Mouse (Mus musculus): Measurements from ENCODE around the gene Abhd4. TPM values are rescaled to one million over a fixed set of nuclear protein-coding genes. Genes with fewer than 3 reads are reported as not detected.

The Abhd4 gene
- polyA plus RNA-seq, 1 experiment from 2014 or later, result 52.2 TPM

DNA sequence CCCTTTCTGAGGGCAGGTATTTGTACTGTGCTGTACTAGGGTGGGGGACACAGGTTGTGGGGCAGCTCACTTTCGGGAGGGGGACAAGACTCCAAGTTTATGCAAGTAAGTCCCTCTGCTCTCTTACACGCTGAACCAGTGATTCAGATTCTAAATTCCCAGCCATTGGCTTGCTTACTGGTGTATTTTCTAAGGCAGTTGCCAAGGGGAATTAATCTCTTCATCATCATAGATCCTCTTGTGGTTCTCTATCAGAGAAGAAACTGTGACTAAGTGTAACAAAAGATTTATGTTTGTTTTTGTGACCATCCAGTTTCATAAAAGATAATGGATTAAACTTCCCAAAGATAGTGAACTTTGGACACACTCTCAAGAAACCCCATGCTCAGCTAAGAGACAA lies 40.3 kb upstream of the Abhd4 start:
- Histone ChIP-seq H3K9ac (no peak overlapping the region), H3K4me3 (no peak overlapping the region), H3K9me3 (no peaks in the 10 kb centered on the region), H3K4me1 (peaks cover 11% of the 10 kb centered on the region; the same call in 1 of the 2 replicates), H3K27ac (no peak overlapping the region), H3K36me3 (no peaks in the 10 kb centered on the region), H3K4me2 (no peak overlapping the region), H3K27me3 (no peaks in the 10 kb centered on the region)
- ATAC-seq (ENCODE audit: borderline replicate concordance, extremely low read depth, low FRiP score, low TSS enrichment), result no peak
- 74% methylated on average over 2 of the region's 2 CpGs for WGBS

DNA sequence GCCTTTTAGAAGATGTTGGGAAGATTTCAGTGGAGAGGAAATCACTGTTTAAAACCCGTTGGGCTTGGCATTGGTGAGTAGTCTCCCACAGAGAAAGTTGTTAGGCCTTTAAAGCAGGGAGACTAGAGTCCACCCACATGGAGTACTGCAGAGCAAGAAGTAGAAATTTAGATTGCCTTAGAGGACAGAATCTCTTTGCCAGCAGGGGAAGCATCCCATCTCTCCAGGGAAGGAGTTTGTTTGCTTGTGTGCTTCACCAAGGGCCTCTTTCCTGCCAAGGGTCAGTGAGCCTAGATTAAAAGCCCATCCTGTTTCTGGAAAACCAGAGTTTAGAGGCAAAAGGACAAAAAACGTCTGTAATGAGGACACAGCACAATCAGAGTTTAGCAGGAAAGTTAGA lies 39.5 kb upstream of the Abhd4 start:
- no peak overlapping the region for H3K4me3 ChIP-seq
- no peak for ATAC-seq (ENCODE audit: borderline replicate concordance, extremely low read depth, low FRiP score, low TSS enrichment)
- H3K27me3 ChIP-seq, result no peaks in the 10 kb centered on the region
- H3K36me3 ChIP-seq, result no peaks in the 10 kb centered on the region
- 17% methylated on average over 2 of the region's 2 CpGs for WGBS
- H3K9ac ChIP-seq, result no peak overlapping the region
- no peaks in the 10 kb centered on the region for H3K9me3 ChIP-seq
- H3K27ac ChIP-seq, result peak overlapping the region; percentile 36
- H3K4me1 ChIP-seq, result peaks cover 11% of the 10 kb centered on the region; the same call in 1 of the 2 replicates
- H3K4me2 ChIP-seq, result no peak overlapping the region

DNA sequence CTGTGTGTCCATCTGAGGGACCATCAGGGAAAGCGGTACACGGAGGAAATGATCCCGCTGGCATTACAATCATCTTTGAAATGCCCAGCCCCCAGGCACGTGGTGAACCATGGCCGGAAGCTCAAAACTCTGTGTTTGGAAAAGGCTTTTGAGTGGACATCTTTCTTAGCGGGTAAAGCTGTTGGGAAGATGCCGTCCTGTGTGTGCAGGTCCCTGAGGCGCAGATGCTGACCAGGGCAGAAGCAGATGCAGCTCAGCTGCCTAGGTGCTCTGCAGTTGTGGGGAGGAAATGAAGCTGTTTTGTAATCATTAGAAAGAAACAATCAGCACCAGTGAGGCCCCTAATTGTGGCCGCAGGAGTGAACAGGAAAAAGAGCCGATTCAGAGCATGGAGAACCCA lies 39.1 kb upstream of the Abhd4 start:
- Histone ChIP-seq H3K27ac (peak overlapping the region; percentile 36), H3K27me3 (no peaks in the 10 kb centered on the region), H3K9ac (no peak overlapping the region), H3K9me3 (no peaks in the 10 kb centered on the region), H3K4me1 (peaks cover 11% of the 10 kb centered on the region; the same call in 1 of the 2 replicates), H3K4me2 (no peak overlapping the region), H3K36me3 (no peaks in the 10 kb centered on the region), H3K4me3 (no peak overlapping the region)
- 50% methylated on average over 10 of the region's 10 CpGs for whole genome bisulfite sequencing
- ATAC-seq (ENCODE audit: borderline replicate concordance, extremely low read depth, low FRiP score, low TSS enrichment), result no peak

DNA sequence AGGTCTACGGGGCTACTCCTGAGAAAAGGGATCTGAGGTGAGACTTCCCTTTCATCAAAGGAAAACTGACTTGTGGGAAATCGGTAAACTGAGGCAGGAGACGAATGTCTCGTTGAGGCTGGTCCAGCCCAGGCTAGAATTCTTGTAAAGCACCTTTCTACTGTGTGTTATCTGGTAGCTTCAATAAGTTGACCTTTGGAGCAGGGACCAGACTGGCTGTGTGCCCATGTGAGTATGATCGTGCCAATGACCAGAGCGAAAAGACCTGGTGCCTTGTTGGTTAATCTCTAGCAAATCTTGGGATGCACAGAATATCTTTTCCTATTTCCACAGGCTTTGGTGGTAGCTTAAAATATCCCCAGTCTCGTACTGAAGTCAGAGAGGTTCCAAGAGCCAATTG lies 37.9 kb upstream of the Abhd4 start:
- no peaks in the 10 kb centered on the region for H3K36me3 ChIP-seq
- no peak for ATAC-seq (ENCODE audit: borderline replicate concordance, extremely low read depth, low FRiP score, low TSS enrichment)
- no peak overlapping the region for H3K4me2 ChIP-seq
- 80% methylated on average over 7 of the region's 7 CpGs for WGBS
- H3K9me3 ChIP-seq, result no peaks in the 10 kb centered on the region
- no peak overlapping the region for H3K27ac ChIP-seq
- H3K27me3 ChIP-seq, result no peaks in the 10 kb centered on the region
- no peak overlapping the region for H3K4me3 ChIP-seq
- no peak overlapping the region for H3K9ac ChIP-seq
- H3K4me1 ChIP-seq, result peaks cover 11% of the 10 kb centered on the region; the same call in 1 of the 2 replicates

DNA sequence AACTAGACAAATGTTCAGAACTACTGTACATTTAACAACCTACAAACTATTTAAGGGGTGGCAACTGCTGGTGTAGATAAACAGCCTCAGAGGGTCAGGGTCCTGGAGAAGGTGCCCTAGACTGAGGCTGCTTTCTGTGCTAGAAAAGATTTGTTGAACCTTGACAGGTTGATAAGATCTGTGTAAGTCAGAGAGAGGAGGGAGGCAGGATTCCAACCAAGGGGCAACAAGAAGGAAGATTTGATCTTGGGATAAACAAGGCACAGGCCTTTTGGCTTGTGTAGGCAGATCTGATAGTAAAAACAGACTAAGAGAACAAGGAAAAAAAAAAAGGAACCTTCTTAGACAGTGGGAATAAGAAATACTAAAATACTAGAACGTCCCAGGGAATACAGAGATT lies 35.8 kb upstream of the Abhd4 start:
- H3K36me3 ChIP-seq, result no peaks in the 10 kb centered on the region
- WGBS, result 48% methylated on average over 1 of the region's 1 CpGs
- no peak for ATAC-seq (ENCODE audit: borderline replicate concordance, extremely low read depth, low FRiP score, low TSS enrichment)
- no peak overlapping the region for H3K4me2 ChIP-seq
- H3K4me3 ChIP-seq, result no peak overlapping the region
- peaks cover 11% of the 10 kb centered on the region; the same call in 1 of the 2 replicates for H3K4me1 ChIP-seq
- H3K27ac ChIP-seq, result no peak overlapping the region
- no peak overlapping the region for H3K9ac ChIP-seq
- H3K9me3 ChIP-seq, result no peaks in the 10 kb centered on the region
- H3K27me3 ChIP-seq, result no peaks in the 10 kb centered on the region

DNA sequence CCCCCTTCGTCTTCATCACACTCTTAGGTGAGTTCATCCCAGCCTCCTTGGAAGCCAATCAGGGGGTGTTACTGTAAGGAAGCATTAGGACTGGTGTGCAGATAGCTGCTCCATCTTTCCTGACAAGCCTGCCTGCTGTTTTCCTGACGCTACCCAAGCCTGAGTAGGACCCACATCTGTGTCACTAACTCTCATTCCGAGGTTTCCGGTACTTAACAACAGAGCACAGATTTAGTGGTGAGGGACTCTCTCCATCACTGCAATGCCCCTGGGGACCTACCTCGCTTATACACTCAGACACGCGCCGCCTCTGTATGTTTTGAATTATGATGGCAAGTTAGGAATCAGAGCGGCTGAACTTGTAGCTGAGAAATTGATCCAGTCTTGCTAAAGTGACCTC lies 35.3 kb upstream of the Abhd4 start:
- no peaks in the 10 kb centered on the region for H3K9me3 ChIP-seq
- no peak overlapping the region for H3K4me2 ChIP-seq
- H3K4me3 ChIP-seq, result no peak overlapping the region
- peaks cover 11% of the 10 kb centered on the region; the same call in 1 of the 2 replicates for H3K4me1 ChIP-seq
- no peak overlapping the region for H3K9ac ChIP-seq
- H3K36me3 ChIP-seq, result no peaks in the 10 kb centered on the region
- H3K27me3 ChIP-seq, result no peaks in the 10 kb centered on the region
- no peak for ATAC-seq (ENCODE audit: borderline replicate concordance, extremely low read depth, low FRiP score, low TSS enrichment)
- H3K27ac ChIP-seq, result no peak overlapping the region
- WGBS, result 54% methylated on average over 9 of the region's 9 CpGs

DNA sequence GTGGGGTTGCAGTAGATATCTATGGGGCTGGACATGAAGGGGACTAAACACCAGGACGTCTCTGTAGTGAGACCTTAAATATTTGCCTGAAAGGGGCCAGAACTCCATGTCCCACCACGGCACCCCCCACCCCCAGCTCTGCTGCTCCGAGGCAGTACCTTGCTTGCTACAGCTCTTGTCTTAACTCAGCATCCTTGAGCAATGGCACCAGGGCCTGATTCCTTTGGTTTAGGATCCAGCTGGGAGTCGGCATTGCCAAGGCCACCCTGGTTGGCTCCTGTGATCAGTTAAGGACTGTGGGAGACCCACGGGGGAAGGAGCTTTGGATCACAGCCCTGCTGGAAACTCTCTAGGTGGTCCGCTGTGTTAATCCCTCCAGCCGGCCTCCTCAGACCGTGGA lies 34.7 kb upstream of the Abhd4 start:
- WGBS, result 45% methylated on average over 8 of the region's 8 CpGs
- Histone ChIP-seq H3K4me2 (no peak overlapping the region), H3K27ac (no peak overlapping the region), H3K4me1 (peaks cover 11% of the 10 kb centered on the region; the same call in 1 of the 2 replicates), H3K9ac (no peak overlapping the region), H3K36me3 (no peaks in the 10 kb centered on the region), H3K4me3 (no peak overlapping the region), H3K27me3 (no peaks in the 10 kb centered on the region), H3K9me3 (no peaks in the 10 kb centered on the region)
- ATAC-seq (ENCODE audit: borderline replicate concordance, extremely low read depth, low FRiP score, low TSS enrichment), result no peak

DNA sequence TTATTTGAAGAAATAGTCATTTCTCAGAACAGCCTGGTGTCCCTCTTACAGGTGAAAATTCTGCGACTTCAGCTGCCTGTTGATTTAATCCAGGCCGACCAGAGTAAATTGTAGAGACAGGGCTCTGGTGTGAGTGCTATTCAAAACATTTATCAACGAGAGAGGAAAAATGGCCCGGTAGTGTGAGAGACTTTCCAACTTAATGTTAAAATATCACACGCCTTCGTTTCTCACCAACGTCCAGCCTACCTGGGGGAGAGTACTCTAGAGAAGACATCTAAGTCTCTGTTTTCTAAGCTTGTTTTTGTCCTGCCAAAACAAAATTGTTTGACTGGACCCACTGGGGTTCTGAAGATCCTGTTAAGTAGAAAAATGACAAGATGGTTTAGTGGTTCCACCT lies 34.1 kb upstream of the Abhd4 start:
- 52% methylated on average over 7 of the region's 7 CpGs for WGBS
- Histone ChIP-seq H3K4me1 (peaks cover 11% of the 10 kb centered on the region; the same call in 1 of the 2 replicates), H3K4me2 (no peak overlapping the region), H3K4me3 (no peak overlapping the region), H3K36me3 (no peaks in the 10 kb centered on the region), H3K27me3 (no peaks in the 10 kb centered on the region), H3K9ac (no peak overlapping the region), H3K9me3 (no peaks in the 10 kb centered on the region), H3K27ac (no peak overlapping the region)
- ATAC-seq (ENCODE audit: borderline replicate concordance, extremely low read depth, low FRiP score, low TSS enrichment), result no peak

DNA sequence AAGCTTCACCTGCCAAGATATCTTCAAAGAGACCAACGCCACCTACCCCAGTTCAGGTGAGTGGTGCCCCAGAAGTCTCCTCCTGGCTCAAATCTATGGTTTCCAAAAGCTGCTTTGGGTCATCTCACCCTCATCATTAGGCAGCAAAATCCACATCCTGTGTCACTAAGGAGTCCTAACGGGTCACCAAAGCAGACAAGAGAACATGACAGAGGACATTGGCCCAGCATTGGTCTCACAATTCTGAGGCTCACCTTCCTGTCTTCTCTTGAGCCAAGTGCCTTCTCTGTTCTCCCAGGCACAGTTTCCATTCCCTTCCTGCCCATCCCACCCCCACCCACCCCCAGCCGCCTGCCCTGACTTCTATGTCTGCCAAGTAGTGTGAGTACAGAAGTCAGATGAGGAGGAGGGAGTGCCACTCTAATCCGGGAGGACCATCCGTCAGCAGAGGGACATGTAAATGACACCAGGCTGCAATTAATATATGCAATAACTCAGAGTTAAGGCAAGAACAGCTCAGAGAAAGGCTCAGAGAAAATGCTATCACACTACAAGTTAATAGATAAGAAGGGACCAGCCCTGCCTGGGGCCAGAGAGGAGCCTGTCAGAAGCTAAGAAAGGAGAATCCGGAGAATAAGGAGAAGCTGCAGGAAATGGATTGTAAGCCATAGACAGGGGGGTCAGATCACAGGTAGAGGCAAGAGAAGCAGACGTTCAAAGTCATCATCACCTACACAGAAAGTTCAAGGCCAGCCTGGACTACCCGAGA lies 33.1 kb upstream of the Abhd4 start:
- no peaks in the 10 kb centered on the region for H3K27me3 ChIP-seq
- no peaks in the 10 kb centered on the region for H3K9me3 ChIP-seq
- H3K4me2 ChIP-seq, result no peak overlapping the region
- no peak overlapping the region for H3K4me3 ChIP-seq
- peaks cover 13% of the 10 kb centered on the region for H3K4me1 ChIP-seq
- H3K9ac ChIP-seq, result no peak overlapping the region
- WGBS, result 69% methylated on average over 8 of the region's 8 CpGs
- no peak for ATAC-seq (ENCODE audit: borderline replicate concordance, extremely low read depth, low FRiP score, low TSS enrichment)
- H3K27ac ChIP-seq, result no peak overlapping the region
- H3K36me3 ChIP-seq, result no peaks in the 10 kb centered on the region

DNA sequence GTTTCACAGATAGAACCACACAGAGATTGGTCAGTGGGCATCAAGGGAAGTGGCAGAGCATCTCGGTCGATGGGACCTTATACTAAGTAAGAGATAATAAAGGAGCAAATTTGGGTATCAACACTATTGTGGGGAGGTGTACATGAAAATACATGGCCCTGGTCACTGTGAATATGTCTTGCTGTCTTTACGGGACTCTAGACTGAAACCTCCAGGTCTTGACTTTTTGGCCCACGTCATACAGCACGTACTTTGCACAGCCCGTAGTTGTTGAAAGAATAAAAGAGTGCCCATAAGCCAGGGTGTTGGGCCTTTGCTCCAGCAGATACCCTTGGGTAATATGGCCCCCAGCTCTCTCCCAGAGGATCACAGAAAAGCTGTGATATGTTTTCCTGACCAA lies 32.3 kb upstream of the Abhd4 start:
- no peaks in the 10 kb centered on the region for H3K36me3 ChIP-seq
- H3K27ac ChIP-seq, result no peak overlapping the region
- H3K9me3 ChIP-seq, result no peaks in the 10 kb centered on the region
- no peaks in the 10 kb centered on the region for H3K27me3 ChIP-seq
- H3K4me2 ChIP-seq, result no peak overlapping the region
- peaks cover 15% of the 10 kb centered on the region for H3K4me1 ChIP-seq
- WGBS, result 91% methylated on average over 6 of the region's 6 CpGs
- H3K9ac ChIP-seq, result no peak overlapping the region
- ATAC-seq (ENCODE audit: borderline replicate concordance, extremely low read depth, low FRiP score, low TSS enrichment), result no peak
- H3K4me3 ChIP-seq, result no peak overlapping the region

DNA sequence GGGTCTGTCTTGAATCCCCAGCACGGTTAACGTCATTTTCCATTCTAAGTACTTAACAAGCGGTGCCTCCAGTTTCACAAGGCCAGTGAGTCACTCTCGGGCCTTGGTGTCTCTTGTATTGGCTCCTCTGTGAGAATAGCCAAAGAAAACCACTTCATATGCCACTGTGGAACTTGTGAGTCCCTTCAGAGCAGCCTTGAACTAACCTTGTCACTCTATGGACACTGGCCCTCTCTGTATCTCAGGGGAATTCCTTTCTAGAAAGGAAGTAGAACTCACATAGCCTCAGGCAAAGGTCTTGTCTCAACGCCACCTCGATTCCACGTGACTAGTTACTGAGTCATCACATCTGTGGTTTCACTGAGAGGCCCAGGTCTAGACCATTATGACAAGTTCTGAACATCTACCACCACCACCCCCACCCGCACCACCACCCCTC lies 31.7 kb upstream of the Abhd4 start:
- H3K9ac ChIP-seq, result no peak overlapping the region
- no peaks in the 10 kb centered on the region for H3K36me3 ChIP-seq
- no peaks in the 10 kb centered on the region for H3K27me3 ChIP-seq
- no peak overlapping the region for H3K4me2 ChIP-seq
- peaks cover 22% of the 10 kb centered on the region for H3K4me1 ChIP-seq
- WGBS, result 78% methylated on average over 8 of the region's 8 CpGs
- ATAC-seq (ENCODE audit: borderline replicate concordance, extremely low read depth, low FRiP score, low TSS enrichment), result no peak
- no peak overlapping the region for H3K4me3 ChIP-seq
- H3K9me3 ChIP-seq, result no peaks in the 10 kb centered on the region
- no peak overlapping the region for H3K27ac ChIP-seq

DNA sequence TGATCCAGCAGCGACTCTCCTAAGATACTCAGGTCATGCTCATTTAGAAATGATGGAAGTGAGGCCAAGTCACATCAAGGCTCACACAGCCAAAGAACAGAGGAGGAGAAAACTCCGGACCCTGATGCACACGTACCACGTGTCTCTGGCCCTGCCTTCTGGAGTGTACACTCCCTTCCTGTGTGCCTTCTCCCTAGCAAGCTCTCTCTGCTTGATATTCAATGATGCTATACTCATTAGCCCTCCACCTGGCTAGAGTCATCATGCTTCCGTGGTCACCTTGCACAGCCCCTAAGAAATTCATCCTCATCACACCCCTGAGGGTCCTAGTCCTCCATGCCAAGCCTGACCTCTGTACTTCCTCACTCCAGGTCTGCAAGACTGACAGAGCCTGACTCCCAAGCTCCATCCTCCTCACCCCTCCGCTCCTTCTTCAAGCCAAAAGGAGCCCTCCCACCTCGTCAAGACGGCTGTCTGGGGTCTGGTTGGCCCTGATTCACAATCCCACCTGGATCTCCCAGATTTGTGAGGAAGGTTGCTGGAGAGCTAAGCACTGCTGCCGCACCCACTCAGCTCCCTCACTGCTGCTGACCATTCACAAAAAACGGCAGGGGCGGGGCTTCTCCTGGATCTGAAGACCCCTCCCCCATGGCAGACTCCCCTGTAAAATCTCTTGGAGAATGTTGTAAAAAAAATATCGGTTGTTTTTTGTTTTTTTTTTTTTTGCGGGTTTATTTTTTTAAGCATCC lies 30.5 kb upstream of the Abhd4 start:
- Histone ChIP-seq H3K27me3 (no peaks in the 10 kb centered on the region), H3K27ac (no peak overlapping the region), H3K4me3 (no peak overlapping the region), H3K36me3 (no peaks in the 10 kb centered on the region), H3K9me3 (no peaks in the 10 kb centered on the region), H3K4me2 (no peak overlapping the region), H3K9ac (no peak overlapping the region), H3K4me1 (peaks cover 27% of the 10 kb centered on the region)
- ATAC-seq (ENCODE audit: borderline replicate concordance, extremely low read depth, low FRiP score, low TSS enrichment), result no peak
- 55% methylated on average over 13 of the region's 13 CpGs for WGBS

Measured in lung, embryonic 15.5 days (tissue).